Mouse (Mus musculus) NIH3T3 (cell line): ENCODE measurements around the gene Cep72.
A peak's percentile ranks its signal among the peaks of the same experiment; 100 is the strongest.
"Not testable (repeated sequence)": the region's sequence is repeated elsewhere in the genome, so short reads cannot be mapped to it uniquely, and the experiment has no call there.

Source experiments
- DNase-seq: peaks from one replicate; pipeline ENCODE4 v3.0.0-alpha.2; 2012; ENCODE audit warnings: low read depth

Gene Cep72

GRCm38 (mm10) chr13:74061613-74062377 lies at the start of gene Cep72:
TSS of gene Cep72 (minus strand) at chr13:74062299.
- DNase-seq: peak; percentile 96

GRCm38 (mm10) chr13:74107410-74107809 lies 45.3 kb upstream of the Cep72 start:
- DNase-seq: no peak

GRCm38 (mm10) chr13:74104417-74104816 lies 42.3 kb upstream of the Cep72 start:
- DNase-seq: no peak

- no peak for DNase-seq
Observed at GRCm38 (mm10) chr13:74102831-74103582, 40.9 kb upstream of the Cep72 start.

- DNase-seq: no peak
Observed at GRCm38 (mm10) chr13:74102108-74102830, 40.2 kb upstream of the Cep72 start.

GRCm38 (mm10) chr13:74098913-74099312 lies 36.8 kb upstream of the Cep72 start:
- no peak for DNase-seq

- peak; percentile 85 for DNase-seq
Observed at GRCm38 (mm10) chr13:74096715-74097363, 34.7 kb upstream of the Cep72 start.

GRCm38 (mm10) chr13:74095936-74096335 lies 33.8 kb upstream of the Cep72 start:
- DNase-seq: no peak

- peak; percentile 6 for DNase-seq
Observed at GRCm38 (mm10) chr13:74090265-74090664, 28.2 kb upstream of the Cep72 start.

GRCm38 (mm10) chr13:74073369-74073768 lies 11.3 kb upstream of the Cep72 start:
- no peak for DNase-seq

- no peak for DNase-seq
Observed at GRCm38 (mm10) chr13:74071714-74072113, 9.6 kb upstream of the Cep72 start.

GRCm38 (mm10) chr13:74071244-74071643 lies 9.1 kb upstream of the Cep72 start:
- not testable (repeated sequence) for DNase-seq

- no peak for DNase-seq
Observed at GRCm38 (mm10) chr13:74066576-74066975, 4.5 kb upstream of the Cep72 start.

GRCm38 (mm10) chr13:74063340-74064050 lies 1.4 kb upstream of the Cep72 start:
- DNase-seq: no peak

- no peak for DNase-seq
Observed at GRCm38 (mm10) chr13:74062378-74063128, 454 bp upstream of the Cep72 start.

- DNase-seq: no peak
Observed at GRCm38 (mm10) chr13:74058081-74058480, 4.0 kb downstream of the Cep72 start.

- peak; percentile 14 for DNase-seq
Observed at GRCm38 (mm10) chr13:74056194-74056593, 5.9 kb downstream of the Cep72 start.

- DNase-seq: no peak
Observed at GRCm38 (mm10) chr13:74039926-74040325, 22.2 kb downstream of the Cep72 start.

- no peak for DNase-seq
Observed at GRCm38 (mm10) chr13:74035776-74036175, 26.3 kb downstream of the Cep72 start.

- DNase-seq: no peak
Observed at GRCm38 (mm10) chr13:74034756-74035155, 27.3 kb downstream of the Cep72 start.

- no peak for DNase-seq
Observed at GRCm38 (mm10) chr13:74031133-74031532, 31.0 kb downstream of the Cep72 start.
